Mouse (Mus musculus): ENCODE data around the gene Chmp4b. TPM values are rescaled to one million over a fixed set of nuclear protein-coding genes. Genes with fewer than 3 reads are reported as not detected.

Gene Chmp4b
- total RNA-seq (2022), result 100 to 1,000 TPM; 201 to 231 (median 219) TPM

DNA sequence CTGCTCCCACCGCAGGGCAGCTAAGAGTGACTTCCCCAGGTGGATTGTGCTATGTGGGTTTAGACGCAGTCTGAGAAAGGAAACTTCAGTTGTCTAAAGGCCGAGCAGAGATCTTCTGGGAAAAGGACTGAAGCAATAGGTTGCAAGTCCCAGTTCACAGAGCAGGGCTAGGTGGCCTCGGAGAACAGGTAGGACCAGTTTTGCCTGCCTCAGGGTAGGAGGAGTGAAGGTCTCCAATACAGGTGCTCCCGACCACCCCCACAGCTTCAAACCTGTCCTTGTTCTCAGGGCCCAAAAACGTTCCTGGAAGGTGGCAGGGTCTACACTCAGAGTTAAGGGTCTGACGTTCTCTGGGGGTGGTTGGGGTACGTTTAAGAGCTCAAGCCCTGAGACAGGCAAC, at the start of gene Chmp4b:
Gene Chmp4b (plus strand): TSS at position 343 of the 400 bp plus-strand sequence.
- no peak for DNase-seq (ENCODE audit: low spot score in 2 of 2)

DNA sequence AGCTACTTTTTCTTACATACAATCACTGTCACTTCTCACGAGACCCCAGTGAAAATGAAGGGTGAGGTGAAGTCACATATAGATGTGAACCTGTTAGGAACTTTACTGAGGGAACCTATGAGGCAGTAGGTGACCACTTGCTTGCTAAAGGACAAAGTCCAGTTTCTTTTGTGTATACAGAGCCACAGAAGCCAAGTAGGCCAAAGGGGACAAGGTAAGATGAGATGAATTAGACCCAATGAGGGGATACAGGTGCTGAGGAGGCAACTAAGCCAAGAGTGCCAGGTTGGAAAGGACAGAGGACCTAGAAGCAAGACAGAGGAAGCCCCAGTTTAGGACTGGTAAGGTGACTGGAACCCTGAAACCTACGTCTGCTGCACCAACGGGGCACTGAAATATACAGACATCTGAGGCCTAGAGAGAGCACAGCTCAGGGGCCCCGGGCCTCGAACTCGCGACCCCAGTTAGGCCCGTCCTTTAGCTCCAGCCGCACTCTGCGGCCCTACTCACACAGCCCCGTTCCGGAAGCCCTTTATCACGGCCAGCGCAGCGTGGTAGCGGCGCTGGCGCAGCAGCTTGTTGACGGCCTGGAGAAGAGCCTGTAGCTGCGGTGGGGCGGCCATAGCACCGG, 48.4 kb upstream of the Chmp4b start:
- no peak for DNase-seq (ENCODE audit: low spot score in 2 of 2)

DNA sequence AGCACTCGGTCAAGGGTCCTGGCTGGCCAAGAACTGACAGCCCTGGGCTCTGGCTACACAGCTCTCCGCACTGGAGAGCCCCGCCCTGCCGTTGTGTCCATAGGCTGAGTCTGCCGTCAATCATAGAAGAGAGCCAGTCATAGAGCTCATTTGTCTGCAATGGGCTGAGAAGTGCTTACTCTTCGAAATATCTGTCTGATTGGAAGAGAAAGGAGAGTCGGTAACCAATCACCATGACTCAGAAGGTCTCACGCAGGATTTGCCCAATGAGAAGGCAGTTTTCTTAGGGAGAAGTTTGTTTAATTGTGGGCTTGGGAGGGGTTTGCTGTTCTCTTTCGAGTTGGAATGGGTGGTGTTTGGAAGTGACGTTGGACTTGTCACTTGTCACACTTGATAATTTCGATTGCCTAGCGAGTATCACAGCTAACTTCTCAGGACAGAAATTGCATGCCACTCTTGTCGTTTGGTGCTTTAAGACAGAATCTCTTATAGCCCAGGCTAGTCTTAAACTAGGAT, 47.8 kb upstream of the Chmp4b start, which contains the start of gene Pxmp4:
Gene Pxmp4 (minus strand): TSS at position 71 of the 516 bp plus-strand sequence.
- peak; percentile 99 to 100 for DNase-seq (ENCODE audit: low spot score in 2 of 2)

- DNase-seq (ENCODE audit: low spot score in 2 of 2), result no peak
Measured at GRCm38 (mm10) chr2:154604156-154604555, 47.3 kb upstream of the Chmp4b start.

DNA sequence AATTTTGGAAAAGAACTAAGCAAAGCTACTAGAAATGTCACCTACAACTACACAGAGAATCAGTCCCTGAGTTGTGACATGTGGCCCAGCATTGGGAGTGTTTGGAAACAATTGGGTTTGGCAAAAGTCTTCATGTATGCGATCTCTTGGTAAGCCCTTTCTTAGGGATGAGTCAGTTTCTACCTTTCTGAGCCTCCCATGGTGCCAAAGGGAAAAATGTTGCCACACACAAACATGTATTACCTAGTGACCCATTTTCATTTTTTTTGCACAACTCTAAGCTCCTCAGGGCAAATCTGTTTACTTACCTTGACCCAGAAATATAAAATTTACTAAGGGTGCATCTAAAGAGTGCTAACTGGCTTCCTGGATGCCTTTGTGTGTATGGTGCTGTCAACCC, 44.5 kb upstream of the Chmp4b start:
- no peak for DNase-seq (ENCODE audit: low spot score in 2 of 2)

DNA sequence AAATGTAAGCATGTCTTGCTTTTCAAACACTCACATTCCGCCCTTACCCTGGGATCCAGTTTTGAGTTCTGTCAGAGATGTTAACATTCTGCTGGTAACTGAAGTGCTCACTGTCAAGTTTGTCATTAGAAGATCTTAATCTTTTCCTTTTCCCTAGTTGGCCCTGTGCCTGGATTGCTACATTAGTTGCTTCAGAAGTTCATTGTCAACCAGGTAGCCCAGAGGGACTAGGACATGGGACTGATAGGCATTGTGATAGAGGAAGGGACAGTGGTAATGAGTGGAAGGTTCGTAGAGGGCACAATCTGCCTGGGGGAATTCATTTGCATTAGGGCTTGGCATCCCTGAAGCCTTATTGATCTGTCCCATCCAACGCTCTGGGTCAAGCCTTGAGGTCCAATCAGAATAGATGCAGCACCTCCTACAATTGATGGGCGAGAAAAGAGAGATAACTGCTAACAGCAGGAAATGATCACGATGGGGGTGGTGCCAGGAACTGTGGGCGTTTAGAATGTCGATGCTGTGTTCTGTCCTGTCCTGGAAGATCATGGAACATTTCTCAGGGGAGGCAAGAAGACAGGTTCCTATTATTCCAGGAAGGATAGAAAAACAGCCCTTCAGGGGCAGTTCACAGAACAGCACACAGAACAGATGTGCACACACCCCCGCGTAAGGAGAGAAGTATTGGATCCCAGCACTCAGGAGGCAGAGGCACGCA, 42.3 kb upstream of the Chmp4b start:
- no peak for DNase-seq (ENCODE audit: low spot score in 2 of 2)

DNA sequence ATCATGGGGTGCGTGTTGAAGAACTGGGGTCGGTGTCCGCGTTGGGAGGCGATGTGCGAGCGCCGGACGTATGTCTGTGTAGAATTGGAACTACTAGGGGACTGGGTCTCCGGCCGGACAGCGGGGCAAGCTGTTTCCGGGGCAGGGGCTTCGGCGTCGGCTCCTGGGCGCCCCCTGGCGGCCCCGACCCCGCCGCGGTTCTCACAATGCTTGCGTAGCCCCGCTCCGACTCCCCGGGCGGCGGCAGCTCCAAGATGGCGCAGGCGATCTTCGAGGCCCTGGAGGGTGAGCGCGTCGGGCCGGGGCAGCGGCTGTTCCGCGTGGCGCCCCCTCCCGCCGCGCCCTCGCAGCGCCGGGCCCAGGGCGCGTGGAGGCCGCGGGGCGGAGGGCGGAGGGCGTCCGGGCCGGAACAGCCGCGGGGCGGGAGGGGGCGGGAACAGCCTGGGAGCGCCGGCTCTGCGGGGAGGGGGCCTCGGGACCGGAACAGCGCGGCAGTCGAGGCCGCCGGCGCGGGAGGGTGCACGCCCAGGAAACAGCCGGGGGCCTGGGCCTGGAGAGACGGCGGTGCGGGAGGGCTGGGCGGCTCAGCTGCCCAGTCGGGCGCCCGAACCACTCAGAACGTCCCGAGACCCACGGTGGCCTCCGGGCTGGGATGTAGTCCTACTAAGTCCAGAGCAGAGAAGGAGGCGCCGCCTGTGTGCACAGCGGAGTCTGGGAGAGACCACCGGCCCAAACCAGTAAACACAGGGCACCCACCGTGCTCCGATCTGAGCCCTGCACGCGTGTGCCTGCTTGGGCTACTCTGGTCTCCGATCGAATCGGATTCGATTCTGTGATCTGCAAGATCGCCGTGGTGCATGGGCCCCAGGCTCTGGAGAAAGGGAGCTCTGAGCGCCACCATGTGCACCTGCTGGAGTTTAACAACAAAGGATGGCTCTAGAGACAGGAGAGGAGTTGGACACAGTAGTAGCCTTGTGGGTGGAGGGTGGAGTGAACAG, 38.1 kb upstream of the Chmp4b start, which contains the start of the genes Zfp341 and 4930519P11Rik:
Gene Zfp341 (plus strand): TSS at position 180 of the 998 bp plus-strand sequence.
Gene 4930519P11Rik (minus strand): TSS at position 320 of the 998 bp plus-strand sequence.
- peak; percentile 82 to 86 for DNase-seq (ENCODE audit: low spot score in 2 of 2)

GRCm38 (mm10) chr2:154614841-154615576, 36.5 kb upstream of the Chmp4b start:
- no peak for DNase-seq (ENCODE audit: low spot score in 2 of 2)

- DNase-seq (ENCODE audit: low spot score in 2 of 2), result no peak
Measured at GRCm38 (mm10) chr2:154615674-154616073, 35.8 kb upstream of the Chmp4b start.

- DNase-seq (ENCODE audit: low spot score in 2 of 2), result no peak
Measured at GRCm38 (mm10) chr2:154617061-154617460, 34.4 kb upstream of the Chmp4b start.

DNA sequence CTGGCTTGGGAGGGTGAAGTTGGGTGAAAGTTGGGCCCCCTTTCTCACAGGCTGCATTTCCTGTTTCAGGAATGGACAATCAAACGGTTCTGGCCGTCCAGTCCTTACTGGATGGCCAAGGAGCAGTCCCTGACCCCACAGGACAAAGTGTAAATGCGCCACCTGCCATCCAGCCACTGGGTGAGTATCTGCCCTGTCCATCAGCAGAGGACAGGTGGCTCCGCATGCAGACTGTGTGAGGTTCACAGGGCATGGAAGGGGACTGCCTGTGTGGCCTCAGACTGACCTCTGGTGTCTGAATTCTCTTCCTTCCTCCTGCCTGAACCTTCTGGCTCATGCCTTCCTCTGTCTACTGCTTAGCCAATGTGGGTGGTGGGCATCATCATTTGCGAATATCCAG, 29.8 kb upstream of the Chmp4b start:
- no peak for DNase-seq (ENCODE audit: low spot score in 2 of 2)

DNA sequence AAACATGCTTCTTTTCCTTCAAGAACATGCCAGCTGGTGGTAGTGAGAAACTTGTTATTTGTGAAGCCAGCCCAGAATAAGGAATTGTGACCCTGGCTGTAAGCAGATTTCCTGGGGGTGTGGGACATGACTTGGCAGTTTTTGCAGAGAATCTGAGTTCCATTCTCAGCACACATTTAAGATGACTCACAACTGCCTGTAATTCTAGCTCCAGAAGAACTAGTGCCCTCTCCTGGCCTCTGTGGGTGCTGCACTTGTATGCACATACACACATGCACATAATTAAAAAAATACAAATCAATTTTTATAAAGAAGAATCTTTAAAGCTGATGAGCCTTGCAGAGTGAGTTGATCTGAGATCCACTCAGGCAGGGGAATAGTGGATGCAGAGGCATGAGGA, 27.4 kb upstream of the Chmp4b start:
- DNase-seq (ENCODE audit: low spot score in 2 of 2), result no peak

DNA sequence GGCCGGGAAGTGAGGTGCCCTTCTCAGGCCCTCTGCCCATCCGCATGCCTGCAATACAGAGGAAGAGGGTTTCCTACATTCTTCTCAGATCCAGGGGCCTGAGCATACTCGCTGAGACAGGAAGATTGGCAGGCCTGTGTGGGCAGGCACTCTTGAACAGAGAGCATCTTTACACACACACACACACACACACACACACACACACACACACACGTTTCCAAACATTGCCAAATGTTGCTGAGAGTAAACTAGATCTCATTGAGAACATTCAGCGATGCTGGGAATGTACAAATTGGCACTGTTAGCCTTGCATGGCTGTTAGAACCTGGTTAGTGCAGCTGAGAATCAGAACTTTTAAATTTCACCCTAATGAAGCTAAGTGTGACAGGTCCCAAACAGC, 21.0 kb upstream of the Chmp4b start:
- DNase-seq (ENCODE audit: low spot score in 2 of 2), result no peak

- DNase-seq (ENCODE audit: low spot score in 2 of 2), result no peak
Measured at GRCm38 (mm10) chr2:154632203-154632780, 19.2 kb upstream of the Chmp4b start.

DNA sequence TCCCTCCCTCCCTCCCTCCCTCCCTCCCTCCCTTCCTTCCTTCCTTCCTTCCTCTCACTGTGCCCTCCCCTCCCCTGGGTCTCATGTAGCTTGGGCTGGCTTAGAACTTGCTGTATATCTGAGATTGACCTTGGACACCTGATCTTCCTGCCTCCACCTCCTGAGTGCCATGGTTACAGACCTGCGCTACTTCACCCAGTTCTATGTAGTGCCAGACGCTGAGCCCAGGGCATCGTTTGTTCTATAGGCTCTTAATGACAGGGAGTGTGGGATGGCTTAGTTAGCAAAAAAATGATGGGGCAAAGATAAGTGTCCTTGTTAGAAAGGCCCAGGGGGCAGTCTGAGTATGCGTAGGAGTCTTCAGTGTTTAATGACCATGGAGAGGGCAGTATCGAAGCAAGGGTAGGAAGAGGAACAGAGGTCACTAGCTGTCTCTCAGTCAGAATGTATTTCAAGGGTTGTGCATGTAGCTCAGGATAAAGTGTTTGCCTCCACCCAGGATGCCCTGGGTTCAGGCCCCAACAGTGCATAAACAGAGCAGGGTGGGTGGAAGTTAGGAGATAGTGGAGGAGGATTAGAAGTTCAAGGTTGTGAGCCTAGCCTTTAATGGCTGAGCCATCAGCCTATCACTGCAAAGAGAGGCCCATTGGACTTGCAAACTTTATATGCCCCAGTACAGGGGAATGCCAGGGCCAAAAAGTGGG, 18.3 kb upstream of the Chmp4b start:
- no peak for DNase-seq (ENCODE audit: low spot score in 2 of 2)

GRCm38 (mm10) chr2:154633876-154634644, 17.4 kb upstream of the Chmp4b start:
- DNase-seq (ENCODE audit: low spot score in 2 of 2), result no peak

- no peak for DNase-seq (ENCODE audit: low spot score in 2 of 2)
Measured at GRCm38 (mm10) chr2:154635826-154636225, 15.7 kb upstream of the Chmp4b start.

GRCm38 (mm10) chr2:154638521-154638920, 13.0 kb upstream of the Chmp4b start:
- no peak for DNase-seq (ENCODE audit: low spot score in 2 of 2)

DNA sequence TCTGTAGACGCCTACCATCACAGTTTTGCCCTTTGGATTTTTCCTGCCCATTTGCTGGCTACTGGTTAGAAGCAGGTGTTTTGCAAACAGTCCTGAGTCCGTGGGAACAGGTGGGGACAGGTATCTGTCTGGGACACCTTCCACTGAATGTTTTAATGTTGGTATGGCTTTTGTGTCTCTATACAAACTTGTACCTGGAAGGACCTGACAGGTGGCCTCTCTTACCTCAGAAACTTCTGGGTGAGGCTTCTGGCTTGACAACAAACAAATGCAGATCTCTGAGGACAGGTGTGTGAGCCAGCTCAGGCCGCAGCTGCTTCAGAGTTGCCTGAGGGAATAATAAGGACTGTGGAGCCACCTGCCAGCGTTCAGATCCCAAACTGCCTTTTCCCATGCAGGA, 12.4 kb upstream of the Chmp4b start:
- DNase-seq (ENCODE audit: low spot score in 2 of 2), result no peak

Data from left cerebral cortex, adult 8-10 months (tissue).